Mouse (Mus musculus): ENCODE data around the gene Fam98a.

Gene Fam98a

GRCm38 (mm10) chr17:75521236-75521842 lies 30.4 kb downstream of the Fam98a start:
- no peak for DNase-seq (ENCODE audit: low spot score)

GRCm38 (mm10) chr17:75519239-75519900 lies 32.4 kb downstream of the Fam98a start:
- DNase-seq (ENCODE audit: low spot score) = no peak

- DNase-seq (ENCODE audit: low spot score) = no peak
These were observed 33.4 kb downstream of the Fam98a start for GRCm38 (mm10) chr17:75518181-75518901.

- DNase-seq (ENCODE audit: low spot score) = no peak
These were observed 35.2 kb downstream of the Fam98a start for GRCm38 (mm10) chr17:75516591-75516990.

- no peak for DNase-seq (ENCODE audit: low spot score)
These were observed 42.5 kb downstream of the Fam98a start for GRCm38 (mm10) chr17:75509257-75509656.

- no peak for DNase-seq (ENCODE audit: low spot score)
These were observed 44.8 kb downstream of the Fam98a start for GRCm38 (mm10) chr17:75506708-75507641.

- DNase-seq (ENCODE audit: low spot score) = no peak
These were observed 45.6 kb downstream of the Fam98a start for GRCm38 (mm10) chr17:75506097-75506675.

GRCm38 (mm10) chr17:75505053-75505452 lies 46.7 kb downstream of the Fam98a start:
- DNase-seq (ENCODE audit: low spot score) = no peak

GRCm38 (mm10) chr17:75503031-75503430 lies 48.7 kb downstream of the Fam98a start:
- DNase-seq (ENCODE audit: low spot score) = no peak

- DNase-seq (ENCODE audit: low spot score) = no peak
These were observed 53.5 kb downstream of the Fam98a start for GRCm38 (mm10) chr17:75498241-75498651.

GRCm38 (mm10) chr17:75495213-75495612 lies 56.5 kb downstream of the Fam98a start:
- no peak for DNase-seq (ENCODE audit: low spot score)

Measured in MN1 (cell line).